Mouse (Mus musculus) C2C12 (cell line): ENCODE results near the gene Cdan1. TPM values are rescaled to one million over a fixed set of nuclear protein-coding genes. Genes with fewer than 3 reads are reported as not detected.

ENCODE experiments used
- H3K27me3 ChIP-seq: one replicate; pipeline ENCODE4 v1.6.1; 2011; ENCODE audit not compliant: control insufficient read depth, insufficient read depth, insufficient read length
- H3K36me3 ChIP-seq: one replicate; pipeline ENCODE4 v1.6.1; 2011; ENCODE audit not compliant: control insufficient read depth, insufficient read depth
- H3K4me3 ChIP-seq: one replicate; pipeline ENCODE4 v1.5.1; 2011; ENCODE audit warnings: mild to moderate bottlenecking, control low read depth; ENCODE audit not compliant: poor library complexity, insufficient read depth, severe bottlenecking
- H3K79me2 ChIP-seq: one replicate; pipeline ENCODE4 v1.6.1; 2011; ENCODE audit not compliant: control insufficient read depth, insufficient read depth
- H3K79me3 ChIP-seq: one replicate; pipeline ENCODE4 v1.6.1; 2011; ENCODE audit warnings: low read depth, control low read depth
- H3ac ChIP-seq: one replicate; pipeline ENCODE3; 2011; ENCODE audit warnings: low read depth; ENCODE audit not compliant: control insufficient read depth, insufficient read length
- CEBPB ChIP-seq: IDR thresholded peaks from one replicate; pipeline ENCODE4 v1.6.1; 2011; ENCODE audit warnings: low read depth, mild to moderate bottlenecking, control low read depth, moderate library complexity
- CTCF ChIP-seq: IDR thresholded peaks from one replicate; pipeline ENCODE4 v1.5.1; 2011; ENCODE audit not compliant: control insufficient read depth, insufficient read depth, insufficient read length
- FOSL1 ChIP-seq: IDR thresholded peaks from one replicate; pipeline ENCODE4 v1.8.0; 2011; ENCODE audit warnings: mild to moderate bottlenecking, low read length; ENCODE audit not compliant: poor library complexity, insufficient read depth, severe bottlenecking
- MAX ChIP-seq: IDR thresholded peaks from one replicate; pipeline ENCODE4 v1.6.1; 2011; ENCODE audit warnings: mild to moderate bottlenecking, control low read depth
- MYOD1 ChIP-seq: IDR thresholded peaks from one replicate; pipeline ENCODE4 v1.6.1; 2011; ENCODE audit warnings: low read depth; ENCODE audit not compliant: control insufficient read depth, insufficient read length
- MYOG ChIP-seq: IDR thresholded peaks from one replicate; pipeline ENCODE4 v1.6.1; 2011; ENCODE audit not compliant: control insufficient read depth, insufficient read length; ENCODE audit errors: extremely low read depth
- USF1 ChIP-seq: IDR thresholded peaks from one replicate; pipeline ENCODE4 v1.6.1; 2011; ENCODE audit warnings: low read depth, mild to moderate bottlenecking, control low read depth, moderate library complexity
- polyA plus RNA-seq: library from polyadenylated mRNA; unstranded; fragments of >200 nt; fragmentation: generic; extraction: Trizol; gene quantifications from one replicate; pipeline ENCODE4 v1.2.1, GENCODE M21; 2012; ENCODE audit warnings: missing spikeins

Cdan1 gene
- polyA plus RNA-seq, 1 experiment = 6.5 TPM

DNA sequence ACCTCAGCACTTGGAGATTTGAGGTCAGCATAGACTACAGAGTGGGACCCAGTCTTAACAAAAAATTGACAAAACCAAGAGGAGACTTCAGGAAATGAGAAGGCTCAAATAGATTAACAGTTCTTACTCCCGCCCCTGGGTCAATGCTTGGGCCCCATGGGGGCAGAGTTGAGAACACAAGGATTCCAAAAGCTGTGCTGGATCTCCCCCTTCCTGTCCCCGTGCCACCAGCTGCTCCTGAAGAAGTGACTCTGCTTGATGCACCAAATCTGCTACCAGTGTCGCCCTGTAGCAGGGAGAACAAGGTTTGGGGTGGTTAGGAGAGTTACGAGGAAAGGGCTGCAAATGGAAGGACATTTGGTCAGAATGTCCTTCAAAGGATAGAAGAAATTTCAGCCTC is 126.3 kb downstream of the Cdan1 start:
- Histone ChIP-seq H3K27me3 (no peaks in the 10 kb centered on the region), H3K79me3 (no peaks in the 10 kb centered on the region), H3K79me2 (peaks cover 4% of the 10 kb centered on the region), H3K4me3 (no peak overlapping the region), H3K36me3 (peaks cover 97% of the 10 kb centered on the region), H3ac (no peak overlapping the region)
- TF ChIP-seq USF1 (no peak), MAX (no peak), MYOD1 (no peak), MYOG (no peak), FOSL1 (no peak), CTCF (no peak), CEBPB (no peak)

- TF ChIP-seq MYOG (no peak), FOSL1 (no peak), MYOD1 (no peak), CTCF (no peak), CEBPB (no peak), USF1 (no peak), MAX (no peak)
- H3K79me2 ChIP-seq = no peaks in the 10 kb centered on the region
- H3K79me3 ChIP-seq = no peaks in the 10 kb centered on the region
- peaks cover 97% of the 10 kb centered on the region for H3K36me3 ChIP-seq
- no peak overlapping the region for H3ac ChIP-seq
- no peak overlapping the region for H3K4me3 ChIP-seq
- no peaks in the 10 kb centered on the region for H3K27me3 ChIP-seq
These were observed 127.4 kb downstream of the Cdan1 start for GRCm38 (mm10) chr2:120722491-120722890.

DNA sequence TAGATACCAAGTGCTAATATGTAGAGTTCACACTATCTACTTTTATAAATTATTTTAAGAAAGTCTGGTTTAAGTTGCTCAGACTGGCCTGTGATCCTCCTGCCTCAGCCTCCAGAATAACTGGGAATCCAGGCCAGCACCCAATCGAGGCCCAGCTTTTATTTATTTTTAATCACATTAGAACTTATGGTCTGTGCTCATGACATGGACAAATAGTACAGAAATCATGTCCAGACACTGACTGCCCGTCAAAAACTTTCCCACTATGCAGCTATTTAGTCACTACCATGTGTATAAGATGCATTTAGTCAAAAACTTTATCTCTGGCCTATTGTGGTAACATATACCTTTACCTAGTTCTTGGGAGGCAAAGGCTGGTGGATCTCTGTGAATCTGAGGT is 128.0 kb downstream of the Cdan1 start:
- no peak overlapping the region for H3ac ChIP-seq
- no peaks in the 10 kb centered on the region for H3K27me3 ChIP-seq
- TF ChIP-seq MYOG (no peak), FOSL1 (no peak), MYOD1 (no peak), CEBPB (no peak), CTCF (no peak), MAX (no peak), USF1 (no peak)
- no peak overlapping the region for H3K4me3 ChIP-seq
- no peaks in the 10 kb centered on the region for H3K79me3 ChIP-seq
- no peaks in the 10 kb centered on the region for H3K79me2 ChIP-seq
- H3K36me3 ChIP-seq = peaks cover 97% of the 10 kb centered on the region

- H3K79me3 ChIP-seq = no peaks in the 10 kb centered on the region
- H3ac ChIP-seq = no peak overlapping the region
- peaks cover 97% of the 10 kb centered on the region for H3K36me3 ChIP-seq
- no peaks in the 10 kb centered on the region for H3K27me3 ChIP-seq
- no peak for TF ChIP-seq CTCF
- no peak for TF ChIP-seq MYOD1
- TF ChIP-seq MYOG = no peak
- TF ChIP-seq MAX = no peak
- no peak for TF ChIP-seq CEBPB
- no peak for TF ChIP-seq USF1
- no peak for TF ChIP-seq FOSL1
- H3K79me2 ChIP-seq = no peaks in the 10 kb centered on the region
- no peak overlapping the region for H3K4me3 ChIP-seq
These were observed 129.1 kb downstream of the Cdan1 start for GRCm38 (mm10) chr2:120720821-120721220.

- no peaks in the 10 kb centered on the region for H3K79me2 ChIP-seq
- H3K27me3 ChIP-seq = no peaks in the 10 kb centered on the region
- peaks cover 97% of the 10 kb centered on the region for H3K36me3 ChIP-seq
- H3K79me3 ChIP-seq = no peaks in the 10 kb centered on the region
- TF ChIP-seq USF1 (no peak), MYOD1 (no peak), CTCF (no peak), FOSL1 (no peak), MAX (no peak), MYOG (no peak), CEBPB (no peak)
- no peak overlapping the region for H3ac ChIP-seq
- no peak overlapping the region for H3K4me3 ChIP-seq
These were observed 131.4 kb downstream of the Cdan1 start for GRCm38 (mm10) chr2:120718496-120718895.

GRCm38 (mm10) chr2:120713441-120713840 is 136.5 kb downstream of the Cdan1 start:
- Histone ChIP-seq H3K36me3 (peaks cover 76% of the 10 kb centered on the region), H3K79me3 (no peaks in the 10 kb centered on the region), H3K79me2 (no peaks in the 10 kb centered on the region), H3ac (no peak overlapping the region), H3K27me3 (no peaks in the 10 kb centered on the region), H3K4me3 (no peak overlapping the region)
- no peak for TF ChIP-seq USF1
- TF ChIP-seq MYOD1 = no peak
- no peak for TF ChIP-seq MAX
- TF ChIP-seq CTCF = no peak
- no peak for TF ChIP-seq MYOG
- TF ChIP-seq CEBPB = no peak
- no peak for TF ChIP-seq FOSL1
